Mouse (Mus musculus): ENCODE data around the gene Rps11. TPM values are rescaled to one million over a fixed set of nuclear protein-coding genes. Genes with fewer than 3 reads are reported as not detected.
"Not testable (repeated sequence)": the region's sequence is repeated elsewhere in the genome, so short reads cannot be mapped to it uniquely, and the experiment has no call there.

Gene Rps11
- total RNA-seq, 2 experiments from 2014 or later = 189 to 694 TPM

DNA sequence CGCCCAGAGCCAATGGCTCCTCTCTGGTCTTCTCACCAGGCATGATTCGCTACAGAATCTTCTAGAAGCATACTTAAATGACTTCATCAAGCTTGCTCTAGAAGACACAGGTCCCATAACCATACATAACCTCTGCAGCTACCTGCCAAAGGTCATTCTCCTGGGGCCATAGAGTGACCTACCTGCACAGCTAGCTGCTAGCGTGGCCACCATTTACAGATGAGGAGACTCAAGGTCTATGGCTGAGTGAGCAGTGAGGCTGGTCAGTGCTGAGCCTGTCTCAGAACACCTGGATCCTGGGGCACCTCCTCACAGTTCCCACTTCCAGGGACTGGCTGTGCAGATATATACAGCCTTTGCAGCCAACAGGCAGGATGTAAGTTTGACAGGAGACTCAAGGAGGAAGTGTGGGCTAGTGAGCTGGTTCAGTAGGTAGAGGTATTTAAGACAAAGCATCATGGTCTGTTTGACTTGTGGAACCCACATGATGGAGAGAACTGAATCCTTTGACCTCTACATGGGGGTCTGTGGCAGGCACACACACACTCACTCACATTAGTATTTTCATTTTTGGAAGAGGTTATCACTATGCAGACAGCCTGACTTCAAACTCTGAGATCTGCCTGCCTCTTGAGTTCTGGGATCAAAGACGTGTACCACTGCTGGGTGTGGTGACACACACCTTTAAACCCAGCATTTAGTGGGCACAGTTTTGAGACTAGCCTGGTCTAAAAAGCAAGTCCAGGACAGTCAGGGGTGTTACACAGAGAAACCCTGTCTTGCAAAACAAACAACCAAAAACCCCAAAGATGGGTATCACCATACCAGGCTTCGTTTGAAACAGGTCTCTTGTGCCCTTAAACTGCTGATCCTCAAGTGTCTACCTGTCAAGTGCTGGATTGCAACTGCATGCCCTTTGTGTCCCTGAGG, 4.2 kb downstream of the Rps11 start:
- no peak for ATAC-seq (replicated peaks; ENCODE audit: low FRiP score, poor library complexity, severe bottlenecking)

DNA sequence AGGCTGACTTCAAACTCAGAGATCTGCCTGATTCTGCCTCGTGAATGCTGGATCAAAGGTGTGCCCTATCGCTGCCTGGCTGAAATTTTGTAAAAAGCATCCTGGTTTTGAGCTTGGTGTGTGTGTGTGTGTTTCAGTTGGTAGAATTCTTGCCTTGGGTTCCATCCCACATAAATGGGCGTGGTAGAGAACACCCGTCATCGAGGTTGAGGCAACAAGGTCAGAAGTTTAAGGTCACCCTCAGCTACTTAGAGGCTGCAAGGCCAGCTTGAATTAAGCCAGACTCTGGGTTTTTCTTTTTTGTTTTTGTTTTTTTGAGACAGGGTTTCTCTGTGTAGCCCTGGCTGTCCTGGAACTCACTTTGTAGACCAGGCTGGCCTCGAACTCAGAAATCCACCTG, 5.9 kb downstream of the Rps11 start:
- no peak for ATAC-seq (replicated peaks; ENCODE audit: low FRiP score, poor library complexity, severe bottlenecking)

DNA sequence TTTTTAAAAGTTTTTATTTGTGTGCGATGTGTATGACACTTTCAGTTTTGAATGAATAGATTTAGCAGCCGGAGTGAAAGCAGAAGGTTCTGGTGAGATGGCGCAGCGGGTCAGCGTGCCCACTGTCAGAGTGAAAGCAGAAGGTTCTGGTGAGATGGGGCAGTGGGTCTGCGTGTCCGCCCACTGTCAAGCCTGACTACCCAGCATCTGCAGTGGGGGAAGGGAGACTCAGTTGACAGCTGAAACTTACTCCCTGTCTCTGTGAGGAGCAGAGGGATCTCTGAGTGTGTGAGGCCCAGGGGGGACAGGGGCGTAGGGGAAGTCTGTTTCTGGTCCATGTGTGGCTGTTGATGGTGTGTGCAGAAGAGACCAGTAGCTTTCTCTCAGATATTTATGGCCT, 6.7 kb downstream of the Rps11 start:
- no peak for ATAC-seq (replicated peaks; ENCODE audit: low FRiP score, poor library complexity, severe bottlenecking)

DNA sequence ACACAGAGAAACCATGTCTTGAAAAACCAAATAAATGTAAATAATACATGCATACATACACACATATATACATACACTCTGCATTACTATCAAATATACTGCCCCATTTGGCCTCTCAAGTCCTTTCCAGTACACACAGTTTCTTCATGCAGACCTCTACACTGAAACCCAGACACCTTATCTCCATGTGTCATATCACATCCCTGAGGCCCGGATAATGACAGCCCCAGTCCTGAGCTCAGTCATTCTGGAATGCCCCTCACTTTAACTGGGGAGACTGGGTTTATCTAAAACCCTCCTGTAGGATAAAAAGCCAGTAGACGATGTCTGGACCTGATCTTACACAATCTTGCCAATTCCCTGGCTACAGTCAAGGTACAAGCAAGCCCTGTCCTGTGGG, 10.8 kb downstream of the Rps11 start:
- ATAC-seq (replicated peaks; ENCODE audit: low FRiP score, poor library complexity, severe bottlenecking) = no peak

DNA sequence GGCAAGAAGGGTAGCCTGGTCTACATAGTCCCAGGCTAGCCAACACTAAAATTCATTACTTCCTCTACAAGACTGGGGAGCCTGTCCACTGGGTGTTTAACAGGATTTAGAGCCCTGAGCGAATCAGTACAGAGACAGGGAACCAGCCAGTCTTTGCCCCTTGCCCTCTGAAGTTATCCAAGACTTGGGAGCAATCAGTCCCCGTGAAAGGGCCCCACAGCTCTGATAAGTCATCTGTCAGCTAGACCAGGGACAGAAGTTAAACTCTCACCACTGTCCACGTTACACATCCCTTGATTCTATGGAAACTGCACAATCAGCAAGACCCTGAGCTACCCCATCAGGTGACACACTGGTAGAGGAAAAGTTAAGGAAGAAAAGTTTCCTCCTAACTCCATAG, 11.7 kb downstream of the Rps11 start:
- ATAC-seq (replicated peaks; ENCODE audit: low FRiP score, poor library complexity, severe bottlenecking) = no peak

DNA sequence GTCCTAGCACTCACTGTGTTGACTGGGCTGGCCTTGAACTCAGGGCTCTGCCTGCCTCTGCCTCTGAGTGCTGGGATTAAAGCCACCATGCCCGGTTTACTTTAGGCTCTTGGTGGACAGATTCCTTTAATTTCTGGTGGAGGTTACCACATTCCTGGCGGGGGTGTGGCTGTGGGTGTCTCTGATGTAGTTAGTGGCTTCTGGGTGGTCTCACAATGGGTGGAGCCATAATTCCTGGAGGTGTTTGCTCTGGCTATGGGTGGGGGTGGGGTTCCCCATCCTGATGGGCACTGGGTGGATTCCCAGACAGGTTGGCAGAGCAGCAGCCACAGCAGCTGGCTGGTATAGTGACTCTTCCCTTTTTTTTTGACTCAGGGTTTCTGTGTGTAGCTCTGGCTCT, 12.3 kb downstream of the Rps11 start:
- no peak for ATAC-seq (replicated peaks; ENCODE audit: low FRiP score, poor library complexity, severe bottlenecking)

DNA sequence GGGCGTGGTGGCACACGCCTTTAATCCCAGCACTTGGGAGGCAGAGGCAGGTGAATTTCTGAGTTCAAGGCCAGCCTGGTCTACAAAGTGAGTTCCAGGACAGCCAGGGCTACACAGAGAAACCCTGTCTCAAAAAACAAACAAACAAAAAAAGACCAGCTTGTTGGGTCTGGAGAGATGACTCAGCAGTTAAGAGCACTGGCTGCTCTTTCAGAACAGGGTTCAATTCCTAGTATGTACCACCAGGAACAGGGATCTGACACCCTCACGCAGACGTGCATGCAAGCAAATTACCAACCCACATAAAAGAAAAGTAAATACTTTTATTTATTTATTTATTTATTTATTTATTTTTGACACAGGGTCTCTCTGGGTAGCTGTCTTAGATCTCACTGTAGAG, 14.2 kb downstream of the Rps11 start:
- ATAC-seq (replicated peaks; ENCODE audit: low FRiP score, poor library complexity, severe bottlenecking) = not testable (repeated sequence)

DNA sequence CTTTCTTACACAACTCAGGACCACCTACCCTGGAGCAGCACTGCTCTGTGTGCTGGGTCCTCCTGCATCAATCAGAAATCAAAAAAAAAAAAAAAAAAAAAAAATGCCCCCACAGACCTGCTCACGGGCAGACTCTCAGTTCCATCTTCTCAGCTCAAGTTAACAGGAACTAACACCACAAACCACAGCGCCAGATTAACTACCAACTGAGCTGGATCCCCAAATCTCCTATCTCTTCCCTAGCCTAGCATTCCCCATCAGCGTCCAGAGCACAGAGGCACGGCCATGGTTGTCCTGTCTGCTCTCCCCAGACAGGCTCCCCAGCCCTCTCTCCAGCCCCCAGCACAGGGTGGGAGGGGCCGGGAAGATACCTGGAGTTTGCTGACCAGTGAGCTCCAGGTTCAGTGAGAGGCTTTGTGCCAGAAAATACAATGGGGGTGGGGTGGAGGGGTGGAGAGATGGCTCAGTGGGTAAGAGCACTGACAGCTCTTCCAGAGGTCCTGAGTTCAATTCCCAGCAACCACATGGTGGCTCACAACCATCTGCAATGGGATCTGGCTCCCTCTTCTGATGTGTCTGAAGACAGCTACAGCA, 17.1 kb downstream of the Rps11 start:
- no peak for ATAC-seq (replicated peaks; ENCODE audit: low FRiP score, poor library complexity, severe bottlenecking)

DNA sequence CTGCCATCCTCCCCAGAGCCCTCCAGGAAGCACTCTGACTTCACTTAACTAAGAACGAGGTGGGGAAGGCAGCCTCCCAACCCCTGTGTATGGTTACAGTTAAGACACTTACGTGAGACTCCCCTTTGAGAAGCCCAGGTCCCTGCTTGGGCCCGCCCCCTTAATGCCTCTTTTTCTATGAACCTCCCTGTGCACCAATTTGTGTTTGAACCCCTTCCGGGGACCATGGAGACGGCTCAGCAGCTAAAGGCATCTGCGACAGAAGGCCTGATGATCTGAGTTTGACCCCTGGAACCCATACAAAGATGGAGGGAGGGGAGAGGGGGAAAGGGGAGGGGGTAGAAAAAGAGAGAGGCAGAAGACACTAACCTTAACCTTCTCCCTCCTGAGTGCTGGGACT, 17.8 kb downstream of the Rps11 start:
- ATAC-seq (replicated peaks; ENCODE audit: low FRiP score, poor library complexity, severe bottlenecking) = no peak

DNA sequence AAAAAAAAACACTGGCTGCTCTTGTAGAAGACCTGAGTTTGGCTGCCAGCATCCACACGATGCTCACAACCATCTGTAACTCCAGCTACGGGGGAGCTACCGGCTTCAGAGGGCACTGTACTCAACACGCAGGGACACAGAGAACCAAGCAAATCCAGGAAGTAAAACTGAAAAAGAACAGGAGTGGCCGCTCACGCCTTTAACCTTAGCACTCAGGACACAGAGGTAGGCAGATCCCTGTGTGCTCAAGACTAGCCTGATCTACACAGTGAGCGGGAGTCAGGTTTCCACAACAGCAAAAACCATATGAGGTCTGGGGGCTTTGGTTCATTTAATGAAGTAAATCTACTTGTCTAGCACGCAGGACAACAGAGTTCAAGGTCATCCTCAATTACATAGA, 18.7 kb downstream of the Rps11 start:
- ATAC-seq (replicated peaks; ENCODE audit: low FRiP score, poor library complexity, severe bottlenecking) = no peak

DNA sequence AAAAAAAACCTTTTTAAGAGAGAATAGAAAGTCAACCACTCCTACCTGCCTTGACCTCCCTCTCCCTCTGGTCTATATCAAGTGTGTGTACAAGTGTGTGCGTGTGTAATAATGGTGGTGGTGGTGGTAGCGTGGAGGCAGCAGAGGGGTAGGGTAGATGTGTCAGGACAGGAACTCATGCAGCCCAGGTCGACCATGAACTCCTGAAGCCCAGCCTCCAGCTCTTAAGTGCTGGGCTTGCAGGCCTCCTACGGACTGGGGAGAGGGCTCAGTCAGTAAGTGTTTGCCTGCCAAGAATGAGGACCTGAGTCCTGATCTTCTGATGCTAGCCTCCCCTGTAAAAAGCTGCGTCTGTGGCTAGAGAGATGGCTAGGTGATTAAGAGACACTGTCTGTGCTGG, 19.3 kb downstream of the Rps11 start:
- no peak for ATAC-seq (replicated peaks; ENCODE audit: low FRiP score, poor library complexity, severe bottlenecking)

DNA sequence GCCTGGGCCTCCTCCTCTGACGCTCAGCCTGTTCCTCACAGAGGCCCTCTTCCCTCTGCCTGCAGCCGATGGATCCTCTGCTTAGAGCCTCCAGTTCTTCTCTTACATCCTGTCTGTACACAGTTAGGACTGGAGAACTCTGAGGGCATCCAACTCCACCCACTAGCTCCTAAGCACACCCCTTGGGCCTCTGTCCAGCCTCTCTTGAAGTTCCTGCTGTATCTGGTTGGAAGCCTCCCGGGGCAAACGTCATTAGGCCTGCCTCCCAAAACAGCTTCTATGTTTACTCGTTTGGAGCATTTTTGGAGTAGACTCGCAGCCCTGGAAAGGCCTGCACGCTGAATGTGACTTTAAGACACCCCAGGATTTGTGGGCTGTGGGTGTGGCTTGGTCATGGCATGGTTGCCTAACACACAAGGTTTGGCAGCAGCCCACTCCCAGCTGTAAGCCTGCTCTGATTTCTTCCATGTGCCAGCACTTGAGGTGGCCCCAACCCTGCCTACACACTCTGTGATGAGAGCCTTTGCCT, 20.5 kb downstream of the Rps11 start, which contains the start of gene Fcgrt:
Gene Fcgrt, minus strand, starts transcription at position 200 of the 529 bp plus-strand sequence.
- no peak; the same call in 1 of the 2 replicates for ATAC-seq (replicated peaks; ENCODE audit: low FRiP score, poor library complexity, severe bottlenecking)

DNA sequence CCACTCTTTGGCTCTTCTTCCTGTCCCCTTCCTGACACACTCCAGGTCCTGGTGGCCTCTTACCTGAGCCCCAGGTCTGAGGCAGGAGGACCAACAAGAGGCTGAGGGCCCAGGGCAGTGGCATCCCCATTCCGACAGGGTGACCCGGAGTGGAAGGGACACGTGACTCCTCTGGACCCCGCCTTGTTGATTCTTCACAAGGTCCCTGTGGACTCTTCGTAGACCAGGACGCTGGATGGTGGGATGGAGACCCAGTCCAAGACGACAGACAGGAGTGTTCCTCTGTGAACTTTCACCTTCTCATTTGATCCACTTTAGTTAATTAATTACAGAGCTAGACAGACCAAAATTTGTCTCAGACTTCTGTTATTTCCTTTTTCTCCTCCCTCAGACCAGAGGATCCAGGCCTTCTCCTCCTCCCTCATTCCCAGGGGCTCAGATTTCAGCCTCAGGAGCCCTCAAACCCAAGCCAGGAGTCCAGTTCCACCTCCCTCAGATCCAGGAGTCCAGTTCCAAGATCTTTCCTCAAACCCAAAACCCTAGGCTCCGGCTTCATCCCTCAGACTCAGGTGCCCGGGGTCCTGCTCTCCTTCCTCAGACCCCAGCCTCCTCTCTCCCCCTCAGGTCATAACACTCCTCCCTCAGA, 21.2 kb downstream of the Rps11 start:
- no peak for ATAC-seq (replicated peaks; ENCODE audit: low FRiP score, poor library complexity, severe bottlenecking)

DNA sequence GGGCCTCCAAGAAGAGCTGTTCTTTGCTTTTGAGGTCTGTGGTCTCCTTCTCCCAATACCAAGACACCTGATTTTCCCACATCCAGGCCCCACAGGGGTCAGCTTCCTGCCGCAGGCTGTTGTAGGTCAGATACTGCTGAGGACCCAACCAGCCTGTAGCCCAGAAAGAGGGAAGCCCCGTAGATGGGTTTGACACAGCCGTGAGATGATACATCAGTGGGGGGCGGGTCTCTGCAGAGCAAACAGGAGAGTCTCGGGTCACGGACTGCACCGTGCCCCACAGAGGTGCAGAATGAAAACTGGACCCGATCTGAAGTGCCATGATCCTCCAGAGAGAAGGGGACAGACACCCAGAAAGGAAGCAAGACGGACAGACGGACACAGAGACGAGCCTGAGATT, 21.8 kb downstream of the Rps11 start:
- no peak for ATAC-seq (replicated peaks; ENCODE audit: low FRiP score, poor library complexity, severe bottlenecking)

DNA sequence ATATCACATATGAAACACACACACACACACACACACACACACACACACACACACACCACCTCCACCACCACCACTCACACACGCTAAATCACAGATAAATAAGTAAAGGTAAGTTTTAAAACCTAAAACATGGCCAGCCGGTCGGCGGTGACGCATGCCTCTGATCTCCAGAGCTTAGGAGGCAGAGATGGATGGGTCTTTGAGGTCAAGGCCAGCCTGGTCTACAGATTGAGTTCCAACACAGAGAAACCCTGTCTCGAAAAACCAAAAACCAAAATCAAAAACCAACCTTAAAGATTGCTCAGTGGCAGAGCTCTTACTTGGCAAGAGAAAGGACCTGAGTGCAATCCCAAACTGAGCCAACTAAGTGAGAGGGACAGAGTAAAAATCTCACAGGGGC, 24.2 kb downstream of the Rps11 start:
- ATAC-seq (replicated peaks; ENCODE audit: low FRiP score, poor library complexity, severe bottlenecking) = no peak

DNA sequence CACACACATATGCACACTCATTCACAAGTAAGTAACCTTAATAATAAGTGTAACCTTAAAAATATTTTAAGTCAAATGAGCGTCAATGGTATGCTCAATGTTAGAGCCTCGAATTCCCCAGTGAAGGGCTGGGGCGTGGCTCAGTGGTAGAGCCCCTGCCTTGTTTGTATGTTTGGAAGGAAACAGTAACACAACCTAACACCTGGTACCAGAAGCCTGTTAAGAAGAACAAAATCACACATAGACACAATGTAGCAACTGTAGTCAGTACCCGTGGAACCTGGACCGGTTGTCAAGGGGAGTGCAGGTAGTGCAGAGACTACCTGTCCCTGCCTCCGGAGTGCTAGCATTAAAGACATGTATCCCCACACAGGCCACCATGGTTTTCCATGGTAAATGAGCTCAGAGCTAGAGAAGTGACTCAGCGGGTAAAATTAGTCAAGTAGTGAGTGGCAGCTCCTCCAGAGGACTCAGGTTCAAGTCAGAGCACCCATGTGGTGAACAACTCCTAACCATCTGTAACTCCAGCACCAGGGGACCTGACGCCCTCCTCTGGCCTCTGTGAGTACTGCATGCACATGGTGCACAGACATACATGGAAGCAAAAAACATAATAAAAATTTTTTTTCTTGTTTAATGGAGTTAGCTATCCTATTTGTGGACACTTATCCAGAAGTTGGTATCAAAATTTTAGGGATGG, 25.5 kb downstream of the Rps11 start:
- no peak for ATAC-seq (replicated peaks; ENCODE audit: low FRiP score, poor library complexity, severe bottlenecking)

DNA sequence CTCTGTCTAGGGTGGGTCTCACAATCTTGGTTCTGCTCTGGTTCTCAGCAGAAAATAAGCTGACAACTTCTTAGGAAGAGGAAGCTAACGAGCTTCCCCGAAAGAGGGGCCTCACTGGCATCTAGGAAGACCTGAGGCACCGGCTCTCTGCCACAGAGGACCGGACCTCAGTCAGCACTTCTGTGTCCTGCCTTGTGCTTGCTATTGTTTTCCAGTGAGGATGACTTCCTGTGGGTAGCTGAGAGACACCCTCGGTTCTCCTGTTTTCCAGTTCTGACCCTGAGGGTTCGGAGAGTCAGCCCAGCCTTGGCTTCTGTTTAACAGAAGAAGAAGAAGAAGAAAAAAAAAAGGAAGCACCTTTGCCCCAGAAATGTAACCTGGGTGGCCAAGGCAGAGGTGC, 26.8 kb downstream of the Rps11 start:
- no peak for ATAC-seq (replicated peaks; ENCODE audit: low FRiP score, poor library complexity, severe bottlenecking)

DNA sequence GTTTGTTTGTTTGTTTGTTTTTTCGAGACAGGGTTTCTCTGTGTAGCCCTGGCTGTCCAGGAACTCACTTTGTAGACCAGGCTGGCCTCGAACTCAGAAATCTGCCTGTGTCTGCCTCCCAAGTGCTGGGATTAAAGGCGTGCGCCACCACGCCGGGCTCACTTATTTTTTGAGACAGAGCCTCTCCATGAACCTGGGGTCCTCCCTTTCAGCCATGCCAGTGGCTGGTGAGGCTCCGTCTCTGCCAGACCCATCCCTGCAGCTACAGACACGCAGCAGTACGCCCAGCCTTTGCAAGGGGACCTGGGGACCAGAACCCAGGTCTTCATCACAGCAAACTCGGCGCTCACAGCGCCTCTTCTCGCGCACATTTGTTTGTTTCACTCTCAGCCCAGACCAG, 28.3 kb downstream of the Rps11 start:
- not testable (repeated sequence) for ATAC-seq (replicated peaks; ENCODE audit: low FRiP score, poor library complexity, severe bottlenecking)

DNA sequence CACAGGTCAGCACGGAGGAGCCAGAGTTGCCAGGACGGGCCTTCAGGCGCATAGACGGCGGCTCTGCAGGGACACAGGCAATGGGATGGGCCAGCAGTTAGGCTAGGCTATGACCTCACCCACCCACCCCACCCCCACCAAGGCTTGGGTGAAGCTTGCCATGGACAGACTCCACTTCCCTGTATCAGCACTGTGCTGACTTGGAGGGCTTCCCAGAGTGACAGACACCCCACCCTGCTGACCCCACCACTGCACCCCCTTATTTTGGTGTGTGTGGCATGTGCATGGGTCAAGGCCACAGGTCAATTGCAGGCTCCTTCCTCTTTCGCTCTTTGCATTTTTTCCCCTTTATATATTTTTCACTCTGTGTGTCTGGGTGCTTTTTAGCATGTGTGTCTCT, 28.9 kb downstream of the Rps11 start:
- ATAC-seq (replicated peaks; ENCODE audit: low FRiP score, poor library complexity, severe bottlenecking) = no peak

DNA sequence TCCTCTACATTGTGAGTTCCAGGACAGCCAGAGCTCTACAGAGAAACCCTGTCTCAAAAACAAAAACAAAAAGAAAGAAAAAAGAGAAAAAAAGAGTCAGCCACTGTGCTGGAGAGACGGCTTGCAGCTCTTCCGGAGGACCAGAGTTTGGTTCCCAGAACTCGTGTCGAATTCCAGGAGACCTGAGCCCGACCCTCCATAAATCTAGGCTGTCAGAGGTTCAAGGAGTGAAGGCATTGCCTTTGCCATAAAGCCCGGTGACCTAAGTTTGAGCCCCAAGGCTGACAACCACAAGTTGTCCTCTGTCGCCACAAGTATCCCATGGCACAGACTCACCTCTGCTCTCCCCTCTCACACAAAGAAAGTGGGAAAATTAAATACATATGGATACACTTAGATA, 30.1 kb downstream of the Rps11 start:
- no peak for ATAC-seq (replicated peaks; ENCODE audit: low FRiP score, poor library complexity, severe bottlenecking)
